Mouse (Mus musculus): Measurements from ENCODE around the gene Ptprd. TPM values are rescaled to one million over a fixed set of nuclear protein-coding genes. Genes with fewer than 3 reads are reported as not detected.

Ptprd gene
- total RNA-seq, 2 experiments from 2014 or later: not detected

DNA sequence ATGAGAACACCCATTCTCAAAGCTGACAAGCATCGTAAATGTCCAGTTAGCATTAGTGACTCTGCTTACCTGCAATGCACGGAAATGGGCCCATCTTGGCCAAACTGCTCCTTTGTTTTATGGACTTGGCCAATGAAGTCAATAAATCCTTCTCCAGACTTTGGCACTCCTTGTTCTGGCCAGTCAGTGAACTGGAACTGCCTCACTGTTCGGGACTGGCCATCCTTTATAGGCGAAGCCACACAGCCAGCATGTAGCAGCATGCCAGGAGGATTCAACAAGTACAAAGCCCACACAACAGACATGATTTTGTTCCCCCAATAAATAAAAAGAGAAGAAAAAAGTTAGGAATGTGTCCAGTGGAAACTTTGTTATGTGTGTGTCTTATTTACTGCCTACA lies 2261.2 kb downstream of the Ptprd start:
- ATAC-seq (replicated peaks; ENCODE audit: low FRiP score, poor library complexity, severe bottlenecking): no peak

DNA sequence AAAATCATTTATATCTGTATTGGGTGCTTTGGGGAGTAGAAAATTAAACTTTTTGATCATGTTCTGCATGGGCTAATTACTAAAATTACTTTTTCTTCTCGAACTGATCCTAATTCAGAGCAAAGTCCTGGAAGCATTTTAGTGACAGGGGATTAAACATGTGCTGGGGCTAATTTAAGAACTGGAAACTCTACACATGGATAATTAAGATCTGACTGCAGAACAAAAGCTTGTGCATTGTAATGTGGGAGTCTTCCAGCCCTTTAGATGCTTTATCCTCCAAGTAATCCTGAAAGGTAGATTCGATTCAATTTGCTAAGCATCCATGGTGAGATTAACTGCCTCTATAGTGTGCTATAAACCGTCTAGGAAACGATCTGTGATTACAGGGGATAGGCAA lies 2316.9 kb downstream of the Ptprd start:
- no peak for ATAC-seq (replicated peaks; ENCODE audit: low FRiP score, poor library complexity, severe bottlenecking)

Data from erythroid progenitor cell, adult 5-6 weeks (primary cell).